Mouse (Mus musculus) midbrain, embryonic 16.5 days (tissue): ENCODE results near the gene Aldh3b1. TPM values are rescaled to one million over a fixed set of nuclear protein-coding genes. Genes with fewer than 3 reads are reported as not detected.
A peak's percentile ranks its signal among the peaks of the same experiment; 100 is the strongest.
"Not testable (repeated sequence)": the region's sequence is repeated elsewhere in the genome, so short reads cannot be mapped to it uniquely, and the experiment has no call there.

ENCODE experiments used
- ATAC-seq: fragments of 200-750 bp; cut with Nextera tagmentation; 2 replicates; pipeline ENCODE4 v1.8.0; 2017; ENCODE audit warnings: moderate TSS enrichment
- H3K27ac ChIP-seq: fragments of 300-500 bp; sonication (generic); 2 replicates; pipeline ENCODE4 v1.5.1; 2014; ENCODE audit warnings: mild to moderate bottlenecking, low read length, mixed read lengths
- H3K27me3 ChIP-seq: fragments of 300-500 bp; sonication (generic); 2 replicates; pipeline ENCODE4 v1.6.1; 2014; ENCODE audit warnings: low read depth, low read length, mixed read lengths; ENCODE audit not compliant: control insufficient read depth, insufficient read depth
- H3K36me3 ChIP-seq: fragments of 300-500 bp; sonication (generic); 2 replicates; pipeline ENCODE4 v1.6.1; 2014; ENCODE audit warnings: mild to moderate bottlenecking, low read length, moderate library complexity, mixed read lengths; ENCODE audit not compliant: control insufficient read depth, insufficient read depth
- H3K4me1 ChIP-seq: fragments of 300-500 bp; sonication (generic); 2 replicates; pipeline ENCODE4 v1.6.1; 2014; ENCODE audit warnings: mild to moderate bottlenecking, low read length, mixed read lengths; ENCODE audit not compliant: control insufficient read depth, insufficient read depth
- H3K4me2 ChIP-seq: fragments of 300-500 bp; sonication (generic); 2 replicates; pipeline ENCODE4 v1.6.1; 2014; ENCODE audit warnings: mild to moderate bottlenecking, low read length, mixed read lengths
- H3K4me3 ChIP-seq: fragments of 300-500 bp; sonication (generic); 2 replicates; pipeline ENCODE4 v1.5.1; 2014; ENCODE audit warnings: low read depth, mild to moderate bottlenecking, low read length, moderate library complexity, mixed read lengths
- H3K9ac ChIP-seq: fragments of 300-500 bp; sonication (generic); 2 replicates; pipeline ENCODE4 v1.6.1; 2014; ENCODE audit warnings: low read depth, low read length, mixed read lengths
- H3K9me3 ChIP-seq: fragments of 300-500 bp; sonication (generic); replicated peaks from 2 replicates; pipeline ENCODE4 v1.6.1; 2014; ENCODE audit warnings: mild to moderate bottlenecking, low read length, mixed read lengths; ENCODE audit not compliant: control insufficient read depth, poor library complexity, severe bottlenecking
- WGBS: fragments of 180-500 bp; shearing (Covaris S2); extraction: QIAGEN DNeasy Blood & Tissue Kit; methylation state at CpG from one replicate; pipeline ENCODE4 v1.1.7; 2014; 5-methylcytosine and 5-hydroxymethylcytosine counted together
- polyA plus RNA-seq: library from polyadenylated mRNA; unstranded; fragments of >200 nt; fragmentation: Nextera tagmentation; extraction: Ambion mirVana; gene quantifications from 2 replicates; pipeline ENCODE4 v1.2.1, GENCODE M21; 2015

The Aldh3b1 gene
- 1.8 and 2.0 TPM in 2 replicates for polyA plus RNA-seq

GRCm38 (mm10) chr19:3929211-3929941 lies at the start of gene Aldh3b1:
Gene Aldh3b1 (minus strand): TSS chr19:3929808.
- Histone ChIP-seq H3K9ac (no peak within 1 kb of the TSS), H3K36me3 (no peaks in the 10 kb centered on the region), H3K4me2 (no peak within 1 kb of the TSS), H3K27ac (peak within 1 kb of the TSS; percentile 55), H3K4me1 (peaks cover 2% of the 10 kb centered on the region; the same call in 1 of the 2 replicates), H3K4me3 (no peak within 1 kb of the TSS), H3K27me3 (no peaks in the 10 kb centered on the region), H3K9me3 (no peaks in the 10 kb centered on the region)
- peak; percentile 66 for ATAC-seq
- 54% methylated on average over 12 of the region's 12 CpGs for WGBS

DNA sequence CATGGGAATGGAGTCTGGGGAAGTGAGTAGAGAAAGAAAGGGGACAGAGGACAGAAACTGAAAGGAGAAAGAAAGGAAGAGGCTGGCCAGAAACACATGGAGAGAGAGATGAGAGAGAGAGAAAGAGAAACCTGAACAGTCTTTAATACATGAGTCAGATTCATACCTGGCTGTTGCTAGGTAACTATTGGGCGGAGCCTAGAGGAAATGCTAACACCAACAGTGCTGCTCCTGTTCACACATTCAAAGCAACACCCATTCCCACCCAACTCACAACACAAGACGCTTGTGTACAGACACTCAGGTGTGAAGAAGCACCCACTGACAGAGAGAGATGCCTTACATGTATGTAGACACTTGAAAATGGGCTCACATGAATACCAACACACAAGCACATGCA lies 46.3 kb upstream of the Aldh3b1 start:
- ATAC-seq: no peak
- WGBS: 74% methylated on average over 2 of the region's 2 CpGs

GRCm38 (mm10) chr19:3974608-3975007 lies 45.0 kb upstream of the Aldh3b1 start:
- not testable (repeated sequence) for H3K4me3 ChIP-seq, H3K27ac ChIP-seq, H3K36me3 ChIP-seq, ATAC-seq, H3K4me2 ChIP-seq, H3K4me1 ChIP-seq, H3K9ac ChIP-seq, H3K27me3 ChIP-seq, H3K9me3 ChIP-seq
- 83% methylated on average over 6 of the region's 6 CpGs for WGBS

More for the DNA sequence above, 46.3 kb upstream of the Aldh3b1 start:
- no peaks in the 10 kb centered on the region for H3K27me3 ChIP-seq
- H3K36me3 ChIP-seq: no peaks in the 10 kb centered on the region
- H3K4me3 ChIP-seq: no peak overlapping the region
- no peak overlapping the region for H3K4me2 ChIP-seq
- no peak overlapping the region for H3K9ac ChIP-seq
- no peak overlapping the region for H3K27ac ChIP-seq
- no peaks in the 10 kb centered on the region for H3K4me1 ChIP-seq
- H3K9me3 ChIP-seq: no peaks in the 10 kb centered on the region

DNA sequence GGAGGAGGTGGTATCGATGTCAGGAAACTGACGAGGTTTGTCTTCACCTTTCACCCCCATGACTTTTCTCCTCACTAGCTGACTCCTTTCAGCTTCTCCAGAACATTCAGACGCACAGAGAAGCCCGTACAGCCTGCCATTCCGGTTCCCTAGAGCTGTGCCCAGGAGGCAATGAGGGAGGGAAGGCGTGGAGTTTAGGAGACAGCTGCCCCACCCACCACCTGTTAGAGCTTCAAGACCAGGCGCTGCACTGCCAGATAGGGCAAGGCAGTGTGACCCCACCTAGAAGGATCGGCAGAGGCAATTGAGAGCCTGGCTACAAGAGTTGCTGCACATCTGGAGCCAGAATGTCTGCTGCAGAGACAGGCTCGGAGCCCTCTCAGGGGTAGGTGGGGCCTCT lies 42.6 kb upstream of the Aldh3b1 start, which contains the start of gene Aldh3b2:
Aldh3b2 (plus strand) TSS at position 100 of the 400 bp plus-strand sequence.
- 57% methylated on average over 9 of the region's 9 CpGs for WGBS
- Histone ChIP-seq H3K9ac (no peak within 1 kb of the TSS), H3K4me2 (no peak within 1 kb of the TSS), H3K4me3 (no peak within 1 kb of the TSS), H3K27ac (no peak within 1 kb of the TSS), H3K36me3 (no peaks in the 10 kb centered on the region), H3K27me3 (no peaks in the 10 kb centered on the region), H3K4me1 (no peaks in the 10 kb centered on the region), H3K9me3 (no peaks in the 10 kb centered on the region)
- ATAC-seq: no peak

DNA sequence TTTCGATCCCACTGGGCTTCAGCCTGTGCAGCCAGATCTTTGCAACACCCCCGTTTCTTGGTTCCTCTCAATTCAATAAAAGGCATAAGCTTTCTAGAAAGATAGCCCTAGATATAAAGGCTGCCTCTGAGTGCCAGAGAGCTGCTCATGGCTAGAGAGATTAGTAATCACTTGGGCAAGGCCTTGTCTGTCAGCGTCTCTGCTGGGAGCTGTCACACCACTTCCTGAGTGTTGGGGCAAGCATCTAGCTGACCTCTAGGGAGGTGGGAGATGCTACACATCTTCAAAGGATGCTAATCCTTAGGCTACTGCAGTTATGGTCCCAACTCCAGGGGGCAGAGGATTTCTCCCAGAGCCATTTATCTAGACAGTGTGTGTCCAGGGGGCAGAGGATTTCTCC lies 37.6 kb upstream of the Aldh3b1 start:
- ATAC-seq: no peak
- Histone ChIP-seq H3K27ac (no peak overlapping the region), H3K4me3 (no peak overlapping the region), H3K27me3 (no peaks in the 10 kb centered on the region), H3K9me3 (no peaks in the 10 kb centered on the region), H3K9ac (no peak overlapping the region), H3K4me1 (no peaks in the 10 kb centered on the region), H3K4me2 (no peak overlapping the region), H3K36me3 (no peaks in the 10 kb centered on the region)
- WGBS: 58% methylated on average over 3 of the region's 3 CpGs

DNA sequence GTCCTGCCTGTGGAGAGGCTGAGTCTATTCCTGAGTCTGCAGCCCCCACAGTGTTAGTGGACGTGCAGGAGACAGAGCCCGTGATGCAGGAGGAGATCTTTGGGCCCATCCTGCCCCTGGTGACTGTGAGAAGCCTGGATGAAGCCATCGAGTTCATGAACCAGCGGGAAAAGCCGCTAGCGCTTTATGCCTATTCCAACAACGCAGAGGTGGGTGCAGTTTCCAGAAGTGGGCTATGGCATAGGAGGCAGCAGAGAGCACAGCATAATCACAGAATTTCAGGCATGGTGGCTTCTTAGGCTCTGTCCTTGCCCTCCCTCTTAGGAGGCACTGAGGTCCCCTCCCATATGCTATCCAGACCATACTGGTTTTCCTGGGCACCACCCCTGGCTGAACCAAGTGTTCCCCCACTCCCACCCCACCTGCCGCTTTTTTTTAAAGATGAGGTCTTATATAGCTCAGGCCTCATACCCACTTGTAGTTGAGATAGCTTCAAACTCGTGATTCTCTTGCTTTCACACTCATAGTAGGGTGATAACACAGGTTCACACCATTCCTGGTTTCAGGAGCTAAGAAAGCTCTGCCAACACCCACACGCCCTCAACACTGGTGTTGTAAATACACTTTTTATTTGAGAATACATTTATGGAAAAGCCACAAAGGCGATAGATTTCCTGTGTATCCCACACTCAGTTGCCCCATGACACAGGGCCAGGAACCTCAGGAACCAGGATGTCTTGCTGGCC lies 36.9 kb upstream of the Aldh3b1 start:
- 75% methylated on average over 11 of the region's 11 CpGs for WGBS
- H3K9ac ChIP-seq: no peak overlapping the region
- no peaks in the 10 kb centered on the region for H3K4me1 ChIP-seq
- H3K4me2 ChIP-seq: no peak overlapping the region
- H3K4me3 ChIP-seq: no peak overlapping the region
- ATAC-seq: no peak
- no peaks in the 10 kb centered on the region for H3K36me3 ChIP-seq
- H3K27me3 ChIP-seq: no peaks in the 10 kb centered on the region
- H3K9me3 ChIP-seq: no peaks in the 10 kb centered on the region
- H3K27ac ChIP-seq: no peak overlapping the region

- H3K9ac ChIP-seq: no peak overlapping the region
- no peaks in the 10 kb centered on the region for H3K4me1 ChIP-seq
- ATAC-seq: no peak
- no peaks in the 10 kb centered on the region for H3K9me3 ChIP-seq
- H3K36me3 ChIP-seq: no peaks in the 10 kb centered on the region
- H3K4me2 ChIP-seq: no peak overlapping the region
- no peak overlapping the region for H3K4me3 ChIP-seq
- H3K27me3 ChIP-seq: no peaks in the 10 kb centered on the region
- WGBS: 79% methylated on average over 4 of the region's 4 CpGs
- H3K27ac ChIP-seq: no peak overlapping the region
These were observed 34.4 kb upstream of the Aldh3b1 start for GRCm38 (mm10) chr19:3964030-3964429.

DNA sequence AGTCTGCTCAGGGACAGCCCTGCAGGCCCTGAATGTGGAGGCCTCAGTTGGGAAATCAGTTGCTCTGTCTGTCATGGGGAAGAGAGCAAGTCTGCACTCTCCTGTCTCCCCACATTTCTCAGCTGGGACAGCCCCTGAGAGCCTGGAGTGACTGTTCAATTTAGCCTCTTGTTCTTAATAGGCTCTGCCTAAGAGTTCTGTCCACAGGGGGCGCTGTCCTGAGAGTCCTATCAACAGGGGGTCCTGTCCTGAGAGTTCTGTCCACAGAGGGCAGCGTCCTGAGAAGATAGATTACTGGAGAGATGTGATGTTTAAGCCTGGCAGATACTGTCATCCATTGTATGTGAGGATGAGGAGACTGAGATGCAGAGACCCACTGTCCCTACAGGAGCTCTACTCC lies 32.9 kb upstream of the Aldh3b1 start:
- 7% methylated on average over 2 of the region's 2 CpGs for WGBS
- H3K4me1 ChIP-seq: no peaks in the 10 kb centered on the region
- H3K27ac ChIP-seq: no peak overlapping the region
- no peak for ATAC-seq
- no peak overlapping the region for H3K4me2 ChIP-seq
- H3K4me3 ChIP-seq: no peak overlapping the region
- H3K9me3 ChIP-seq: no peaks in the 10 kb centered on the region
- no peak overlapping the region for H3K9ac ChIP-seq
- no peaks in the 10 kb centered on the region for H3K36me3 ChIP-seq
- no peaks in the 10 kb centered on the region for H3K27me3 ChIP-seq

- not testable (repeated sequence) for H3K36me3 ChIP-seq, H3K4me1 ChIP-seq, H3K9ac ChIP-seq, ATAC-seq, H3K27ac ChIP-seq, H3K9me3 ChIP-seq, H3K27me3 ChIP-seq, H3K4me3 ChIP-seq, H3K4me2 ChIP-seq
- WGBS: 74% methylated on average over 6 of the region's 6 CpGs
These were observed 32.2 kb upstream of the Aldh3b1 start for GRCm38 (mm10) chr19:3961805-3962204.
